Mouse (Mus musculus): ENCODE results near the gene Foxj3.

- no peak for TF ChIP-seq GATA1 (IDR thresholded peaks at IDR 0.05; ENCODE audit: borderline replicate concordance, low read length)
- TF ChIP-seq FLI1 (IDR thresholded peaks at IDR 0.05; ENCODE audit: low read length): no peak
Observed at GRCm38 (mm10) chr4:119563136-119563535, 26.3 kb downstream of the Foxj3 start.

Data from megakaryocyte, embryonic 14.5 days (primary cell).